Mouse (Mus musculus) intestine, embryonic 14.5 days (tissue): ENCODE results near the gene Ankrd12. TPM values are rescaled to one million over a fixed set of nuclear protein-coding genes. Genes with fewer than 3 reads are reported as not detected.
"Not testable (repeated sequence)": the region's sequence is repeated elsewhere in the genome, so short reads cannot be mapped to it uniquely, and the experiment has no call there.

Experiments
- ATAC-seq: fragments of 200-750 bp; cut with Nextera tagmentation; replicated peaks from 2 replicates; pipeline ENCODE4 v1.8.0; 2017; ENCODE audit warnings: low read depth, moderate number of reproducible peaks, moderate TSS enrichment, moderate library complexity; ENCODE audit not compliant: low FRiP score, low TSS enrichment
- DNase-seq: peaks from one replicate; pipeline ENCODE4 v3.0.0-alpha.2; 2018; ENCODE audit warnings: low spot score
- H3K27ac ChIP-seq: fragments of 300-500 bp; sonication (generic); 2 replicates; pipeline ENCODE4 v1.5.1; 2014; ENCODE audit warnings: low read depth, mild to moderate bottlenecking, control low read depth
- H3K27me3 ChIP-seq: fragments of 300-500 bp; sonication (generic); replicated peaks from 2 replicates; pipeline ENCODE4 v1.6.1; 2014; ENCODE audit warnings: low read length, control low read depth; ENCODE audit not compliant: control insufficient read depth, insufficient read depth
- H3K36me3 ChIP-seq: fragments of 300-500 bp; sonication (generic); 2 replicates; pipeline ENCODE4 v1.6.1; 2014; ENCODE audit warnings: low read length, control low read depth; ENCODE audit not compliant: control insufficient read depth, insufficient read depth
- H3K4me1 ChIP-seq: fragments of 300-500 bp; sonication (generic); replicated peaks from 2 replicates; pipeline ENCODE4 v1.6.1; 2014; ENCODE audit warnings: low read length, control low read depth, mixed read lengths; ENCODE audit not compliant: control insufficient read depth, insufficient read depth
- H3K4me2 ChIP-seq: fragments of 300-500 bp; sonication (generic); 2 replicates; pipeline ENCODE4 v1.6.1; 2014; ENCODE audit warnings: low read length
- H3K4me3 ChIP-seq: fragments of 300-500 bp; sonication (generic); 2 replicates; pipeline ENCODE4 v1.5.1; 2014; ENCODE audit warnings: low read depth, low read length, control low read depth, mixed read lengths
- H3K9ac ChIP-seq: fragments of 300-500 bp; sonication (generic); 2 replicates; pipeline ENCODE4 v1.6.1; 2014; ENCODE audit warnings: mild to moderate bottlenecking, low read length
- H3K9me3 ChIP-seq: fragments of 300-500 bp; sonication (generic); 2 replicates; pipeline ENCODE4 v1.6.1; 2016; ENCODE audit warnings: low read length, control low read depth; ENCODE audit not compliant: control insufficient read depth
- WGBS: fragments of 180-500 bp; shearing (Covaris S2); extraction: QIAGEN DNeasy Blood & Tissue Kit; methylation state at CpG from one replicate; pipeline ENCODE4 v1.1.7; 2014; 5-methylcytosine and 5-hydroxymethylcytosine counted together
- polyA plus RNA-seq: library from polyadenylated mRNA; unstranded; fragments of >200 nt; fragmentation: Nextera tagmentation; extraction: Ambion mirVana; gene quantifications from 2 replicates; pipeline ENCODE4 v1.2.1, GENCODE M21; 2014

Ankrd12 gene
- polyA plus RNA-seq, 1 experiment from 2014 or later: 21.2 TPM

GRCm38 (mm10) chr17:66069036-66069435, 7.9 kb downstream of the Ankrd12 start:
- not testable (repeated sequence) for DNase-seq, H3K9me3 ChIP-seq, H3K27ac ChIP-seq, H3K9ac ChIP-seq, H3K4me3 ChIP-seq, H3K4me2 ChIP-seq, ATAC-seq, H3K27me3 ChIP-seq, H3K4me1 ChIP-seq, H3K36me3 ChIP-seq
- WGBS: 91% methylated on average over 2 of the region's 2 CpGs

GRCm38 (mm10) chr17:66065115-66065514, 11.8 kb downstream of the Ankrd12 start:
- no peak overlapping the region for H3K27ac ChIP-seq
- H3K36me3 ChIP-seq: no peaks in the 10 kb centered on the region
- no peak overlapping the region for H3K9ac ChIP-seq
- H3K4me2 ChIP-seq: no peak overlapping the region
- H3K4me1 ChIP-seq: no peaks in the 10 kb centered on the region; the same call in 1 of the 2 replicates
- ATAC-seq: no peak
- H3K9me3 ChIP-seq: no peaks in the 10 kb centered on the region
- no peak overlapping the region for H3K4me3 ChIP-seq
- H3K27me3 ChIP-seq: no peaks in the 10 kb centered on the region
- WGBS: 83% methylated on average over 4 of the region's 4 CpGs
- DNase-seq: no peak

GRCm38 (mm10) chr17:66061241-66061938, 15.5 kb downstream of the Ankrd12 start:
- H3K4me2 ChIP-seq: no peak overlapping the region
- WGBS: 70% methylated on average over 8 of the region's 8 CpGs

GRCm38 (mm10) chr17:66058160-66058559, 18.7 kb downstream of the Ankrd12 start:
- H3K4me1 ChIP-seq: no peaks in the 10 kb centered on the region; the same call in 1 of the 2 replicates
- no peaks in the 10 kb centered on the region for H3K27me3 ChIP-seq
- ATAC-seq: no peak
- no peak overlapping the region for H3K27ac ChIP-seq
- H3K9ac ChIP-seq: no peak overlapping the region
- no peak for DNase-seq
- no peaks in the 10 kb centered on the region for H3K36me3 ChIP-seq
- H3K4me3 ChIP-seq: no peak overlapping the region
- WGBS: 90% methylated on average over 4 of the region's 4 CpGs
- no peaks in the 10 kb centered on the region for H3K9me3 ChIP-seq
- no peak overlapping the region for H3K4me2 ChIP-seq

More at GRCm38 (mm10) chr17:66061241-66061938, 15.5 kb downstream of the Ankrd12 start:
- H3K4me3 ChIP-seq: no peak overlapping the region
- H3K27ac ChIP-seq: no peak overlapping the region
- no peaks in the 10 kb centered on the region for H3K9me3 ChIP-seq
- no peaks in the 10 kb centered on the region; the same call in 1 of the 2 replicates for H3K4me1 ChIP-seq
- DNase-seq (no peak), ATAC-seq (no peak)
- H3K9ac ChIP-seq: no peak overlapping the region
- no peaks in the 10 kb centered on the region for H3K27me3 ChIP-seq
- no peaks in the 10 kb centered on the region for H3K36me3 ChIP-seq

- no peaks in the 10 kb centered on the region; the same call in 1 of the 2 replicates for H3K4me1 ChIP-seq
- H3K4me2 ChIP-seq: no peak overlapping the region
- H3K27ac ChIP-seq: no peak overlapping the region
- H3K9me3 ChIP-seq: no peaks in the 10 kb centered on the region
- DNase-seq (no peak), ATAC-seq (no peak)
- no peaks in the 10 kb centered on the region for H3K27me3 ChIP-seq
- 64% methylated on average over 2 of the region's 2 CpGs for WGBS
- H3K9ac ChIP-seq: no peak overlapping the region
- no peaks in the 10 kb centered on the region for H3K36me3 ChIP-seq
- H3K4me3 ChIP-seq: no peak overlapping the region
Measured at GRCm38 (mm10) chr17:66057145-66057544, 19.7 kb downstream of the Ankrd12 start.

DNA sequence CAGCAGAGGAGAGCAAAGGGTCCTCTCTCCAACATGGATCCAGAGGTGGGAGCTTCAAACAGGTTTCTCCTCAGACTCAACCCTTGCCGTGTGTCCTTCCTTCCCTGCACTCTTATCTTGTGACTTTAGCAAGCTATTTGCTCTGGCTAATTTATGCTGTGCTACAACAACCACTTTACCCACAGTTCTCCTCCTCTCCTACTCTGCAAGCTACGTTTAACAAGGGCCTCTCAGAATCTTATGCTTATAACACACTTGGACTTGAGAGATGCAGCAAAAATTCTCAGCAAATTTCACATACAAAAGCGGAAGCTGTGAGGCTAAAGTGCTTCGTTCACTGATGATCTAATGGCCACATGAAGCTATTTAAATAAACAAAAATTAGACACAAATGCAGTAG, 23.5 kb downstream of the Ankrd12 start:
- DNase-seq (no peak), ATAC-seq (no peak)
- Histone ChIP-seq H3K4me3 (no peak overlapping the region), H3K27ac (no peak overlapping the region), H3K9me3 (no peaks in the 10 kb centered on the region), H3K27me3 (no peaks in the 10 kb centered on the region), H3K4me1 (no peaks in the 10 kb centered on the region), H3K4me2 (no peak overlapping the region), H3K9ac (no peak overlapping the region), H3K36me3 (no peaks in the 10 kb centered on the region; the same call in 1 of the 2 replicates)
- WGBS: 62% methylated on average over 4 of the region's 4 CpGs

GRCm38 (mm10) chr17:66048795-66049194, 28.1 kb downstream of the Ankrd12 start:
- Histone ChIP-seq H3K4me2 (no peak overlapping the region), H3K9ac (no peak overlapping the region), H3K9me3 (no peaks in the 10 kb centered on the region), H3K4me3 (no peak overlapping the region), H3K36me3 (no peaks in the 10 kb centered on the region; the same call in 1 of the 2 replicates), H3K27ac (no peak overlapping the region), H3K4me1 (no peaks in the 10 kb centered on the region), H3K27me3 (no peaks in the 10 kb centered on the region)
- ATAC-seq (no peak), DNase-seq (no peak)
- WGBS: 86% methylated on average over 4 of the region's 4 CpGs

GRCm38 (mm10) chr17:66048199-66048598, 28.7 kb downstream of the Ankrd12 start:
- Histone ChIP-seq H3K4me3 (no peak overlapping the region), H3K9ac (no peak overlapping the region), H3K4me2 (no peak overlapping the region), H3K27me3 (no peaks in the 10 kb centered on the region), H3K36me3 (no peaks in the 10 kb centered on the region; the same call in 1 of the 2 replicates), H3K4me1 (no peaks in the 10 kb centered on the region), H3K9me3 (no peaks in the 10 kb centered on the region), H3K27ac (no peak overlapping the region)
- 49% methylated on average over 5 of the region's 5 CpGs for WGBS
- DNase-seq (no peak), ATAC-seq (no peak)

- H3K36me3 ChIP-seq, H3K27ac ChIP-seq, H3K9me3 ChIP-seq, H3K27me3 ChIP-seq, H3K4me3 ChIP-seq, DNase-seq, H3K4me2 ChIP-seq, H3K9ac ChIP-seq, ATAC-seq, H3K4me1 ChIP-seq: not testable (repeated sequence)
- 87% methylated on average over 4 of the region's 4 CpGs for WGBS
Measured at GRCm38 (mm10) chr17:66043679-66044078, 33.2 kb downstream of the Ankrd12 start.
